Mouse (Mus musculus) mature B cell (primary cell): ENCODE data around the gene Mcf2l.

Experiments
- in situ Hi-C: fragments of 300-500 bp; cut with MboI; formaldehyde crosslinking; loops from 2 replicates; pipeline ENCODE4 v1.14.3; 2019

The Mcf2l gene

GRCm38 (mm10) chr8:12874194-12874791 is 687 bp downstream of the Mcf2l start:
- in situ Hi-C loops, result no loop called here

DNA sequence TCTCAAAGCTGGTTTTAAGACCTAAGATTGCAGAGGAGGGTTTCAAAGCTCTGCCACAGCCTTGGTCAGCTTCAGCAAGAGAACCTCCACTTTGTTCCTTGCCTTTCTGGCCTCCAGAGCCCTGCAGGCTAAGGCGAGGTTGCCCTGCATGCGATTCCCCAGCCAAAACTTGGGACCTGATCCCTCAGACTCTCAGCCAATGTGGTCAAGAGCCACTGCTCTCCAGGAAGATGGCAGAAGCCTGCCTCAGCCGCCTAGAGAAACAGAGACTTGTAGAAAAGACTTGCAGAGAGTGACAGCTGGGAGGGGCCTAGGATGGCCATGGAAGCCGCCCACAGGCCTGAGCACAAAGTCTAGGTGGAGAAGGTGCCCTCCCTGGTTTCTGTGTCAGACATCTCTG is 1.4 kb downstream of the Mcf2l start:
- in situ Hi-C loops, result no loop called here

- in situ Hi-C loops, result no loop called here
Observed at GRCm38 (mm10) chr8:12877126-12877525, 3.5 kb downstream of the Mcf2l start.

GRCm38 (mm10) chr8:12880163-12880562 is 6.6 kb downstream of the Mcf2l start:
- in situ Hi-C loops, result no loop called here

DNA sequence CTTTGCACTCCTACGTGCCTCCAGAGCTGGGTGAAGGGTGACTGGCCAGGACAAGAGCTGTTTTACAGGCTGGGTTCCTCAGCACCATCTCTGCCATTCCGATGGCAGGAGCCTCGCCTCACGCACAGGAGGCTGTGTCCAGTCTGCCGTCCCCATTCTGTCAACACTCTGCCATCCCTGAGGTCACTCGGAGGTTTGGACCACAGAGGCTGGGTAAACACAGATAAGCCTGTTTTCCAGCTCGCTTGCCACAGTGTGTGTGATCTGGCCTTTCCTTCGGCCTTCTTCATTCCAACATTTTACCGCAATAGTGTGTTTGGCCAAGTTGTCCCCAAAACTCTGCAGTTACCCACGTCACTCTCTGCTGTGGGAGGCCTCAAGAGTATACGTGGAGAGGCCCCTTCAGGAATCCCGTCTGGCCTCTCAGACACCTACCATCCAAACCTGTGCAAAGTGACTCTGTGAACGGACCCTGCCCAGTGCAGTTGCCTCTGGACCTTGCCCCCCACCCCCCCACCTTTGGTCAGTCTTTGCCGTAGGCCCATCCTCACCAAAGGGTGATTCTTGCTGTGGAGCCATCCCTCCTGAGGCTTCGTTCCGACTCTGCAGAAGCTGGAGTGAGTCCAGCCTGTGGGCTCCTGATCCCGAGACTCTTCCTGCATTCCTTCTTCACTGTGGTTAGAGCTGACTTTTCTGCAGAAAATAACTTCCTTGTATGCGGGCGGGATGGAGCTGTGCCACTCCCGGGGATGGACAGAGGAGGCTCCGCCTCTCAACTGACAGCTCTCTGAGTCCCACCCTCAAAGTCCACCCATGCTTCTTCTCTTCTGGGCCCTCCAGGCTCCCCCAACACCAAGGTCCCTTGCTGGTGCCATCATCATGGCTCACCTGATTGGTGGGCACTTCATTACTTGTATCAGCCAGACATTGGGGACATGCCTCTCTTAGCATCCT is 9.7 kb downstream of the Mcf2l start:
- in situ Hi-C loops, result no loop called here

- in situ Hi-C loops, result no loop called here
Observed at GRCm38 (mm10) chr8:12887772-12888435, 14.3 kb downstream of the Mcf2l start.

GRCm38 (mm10) chr8:12889046-12889598 is 15.5 kb downstream of the Mcf2l start:
- in situ Hi-C loops, result no loop called here

- in situ Hi-C loops, result no loop called here
Observed at GRCm38 (mm10) chr8:12892882-12893446, 19.4 kb downstream of the Mcf2l start.

DNA sequence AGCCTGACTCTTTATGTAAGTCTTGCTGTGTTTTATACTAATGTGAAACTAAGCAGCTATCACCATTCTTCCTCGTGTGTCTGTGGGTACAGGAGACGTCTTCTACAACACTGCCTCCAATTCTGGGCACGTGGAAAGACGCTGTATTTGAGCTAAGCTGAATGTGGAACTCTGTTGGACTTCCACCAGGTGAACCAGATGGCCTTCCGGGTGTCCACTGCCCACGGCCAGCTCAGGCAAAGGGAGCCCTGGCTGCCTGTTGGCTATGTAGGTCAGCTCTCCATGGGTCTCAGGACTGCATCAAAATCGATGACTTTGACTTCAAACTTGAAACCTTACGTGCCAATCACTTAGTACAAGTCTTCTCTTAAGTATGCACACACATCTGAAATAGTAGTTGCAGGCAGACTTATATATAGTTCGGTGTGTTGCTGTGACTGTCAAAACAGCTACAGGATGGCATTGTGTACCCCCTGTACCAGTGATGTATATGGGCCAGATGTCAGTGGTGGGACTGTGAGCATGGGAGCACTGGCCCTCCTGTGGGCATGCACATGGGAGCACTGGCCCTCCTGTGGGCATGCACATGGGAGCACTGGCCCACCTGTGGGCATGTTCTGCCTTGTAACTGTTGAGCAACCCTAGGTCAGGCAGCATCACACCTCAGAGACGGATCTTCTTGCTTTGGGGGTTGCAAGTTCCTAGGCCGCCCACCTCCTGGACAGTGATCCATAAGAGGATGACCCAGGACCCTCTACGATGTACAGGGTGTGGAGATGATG is 20.4 kb downstream of the Mcf2l start:
- in situ Hi-C loops, result no loop called here

DNA sequence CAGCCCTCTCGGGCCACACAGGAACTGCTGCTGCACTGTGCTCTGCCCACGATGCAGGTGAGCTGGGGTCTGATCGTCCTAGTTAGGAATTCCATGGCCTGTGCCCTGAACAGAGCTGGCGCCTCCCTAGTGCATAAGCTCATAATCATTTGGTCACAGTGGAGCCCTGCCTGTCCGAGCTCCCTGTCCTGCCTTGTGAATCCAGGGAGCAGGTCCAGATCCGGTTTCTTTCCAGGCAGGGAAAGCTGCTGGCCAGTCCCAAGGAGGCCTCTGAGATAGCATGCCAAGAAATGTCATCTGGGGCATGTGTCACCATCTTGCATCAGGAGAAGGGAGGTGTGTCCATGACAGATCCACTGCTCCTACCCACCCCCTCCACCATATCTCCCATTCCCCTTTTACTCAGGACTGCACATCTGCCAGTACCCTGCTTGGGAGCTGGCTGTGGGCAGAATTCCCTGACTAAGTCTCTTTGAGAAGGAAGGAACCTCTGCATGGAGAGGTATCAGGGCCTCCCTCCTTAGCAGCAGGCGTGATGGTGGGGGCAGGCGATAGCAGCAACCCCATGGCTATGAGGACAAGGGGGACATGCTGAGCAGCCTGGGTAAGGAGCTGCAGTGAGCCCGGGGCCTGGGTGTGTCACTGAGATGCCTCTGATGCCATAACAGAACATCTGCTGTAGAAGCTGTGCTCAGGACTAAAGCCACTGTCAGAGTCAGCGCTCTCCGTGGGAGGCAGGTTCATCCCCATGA is 21.4 kb downstream of the Mcf2l start:
- in situ Hi-C loops, result no loop called here

DNA sequence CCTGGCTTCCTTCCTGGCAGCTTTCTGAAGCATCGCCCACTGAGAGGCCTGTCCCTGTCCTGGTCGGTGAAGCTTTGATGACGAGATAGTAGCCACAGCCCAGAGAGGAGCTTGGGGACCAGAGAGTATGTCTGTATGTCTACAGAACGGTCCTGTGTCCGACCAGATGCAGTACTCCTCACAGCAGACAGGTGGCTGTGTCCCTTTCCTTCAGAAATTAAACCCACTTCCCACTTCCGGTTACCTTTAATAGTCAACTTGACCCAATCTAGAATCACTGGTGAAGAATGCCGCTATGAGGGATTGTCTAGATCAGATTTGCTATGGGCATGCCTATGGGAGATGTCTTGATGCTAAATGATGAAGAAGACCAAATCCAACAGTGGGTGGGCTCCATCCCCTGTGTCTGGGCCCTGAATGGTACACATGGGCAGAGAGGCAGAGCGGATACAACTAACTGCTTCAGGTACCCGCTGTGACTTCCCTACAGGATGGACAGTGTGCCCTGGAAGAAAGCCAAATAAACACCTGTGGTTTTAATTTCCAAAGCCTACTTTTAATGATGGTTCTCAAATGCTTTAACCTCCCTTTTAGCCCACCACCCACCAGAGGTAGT is 22.0 kb downstream of the Mcf2l start:
- in situ Hi-C loops, result no loop called here

GRCm38 (mm10) chr8:12896494-12897373 is 23.1 kb downstream of the Mcf2l start:
- in situ Hi-C loops, result no loop called here

- in situ Hi-C loops, result no loop called here
Observed at GRCm38 (mm10) chr8:12897815-12898214, 24.2 kb downstream of the Mcf2l start.

DNA sequence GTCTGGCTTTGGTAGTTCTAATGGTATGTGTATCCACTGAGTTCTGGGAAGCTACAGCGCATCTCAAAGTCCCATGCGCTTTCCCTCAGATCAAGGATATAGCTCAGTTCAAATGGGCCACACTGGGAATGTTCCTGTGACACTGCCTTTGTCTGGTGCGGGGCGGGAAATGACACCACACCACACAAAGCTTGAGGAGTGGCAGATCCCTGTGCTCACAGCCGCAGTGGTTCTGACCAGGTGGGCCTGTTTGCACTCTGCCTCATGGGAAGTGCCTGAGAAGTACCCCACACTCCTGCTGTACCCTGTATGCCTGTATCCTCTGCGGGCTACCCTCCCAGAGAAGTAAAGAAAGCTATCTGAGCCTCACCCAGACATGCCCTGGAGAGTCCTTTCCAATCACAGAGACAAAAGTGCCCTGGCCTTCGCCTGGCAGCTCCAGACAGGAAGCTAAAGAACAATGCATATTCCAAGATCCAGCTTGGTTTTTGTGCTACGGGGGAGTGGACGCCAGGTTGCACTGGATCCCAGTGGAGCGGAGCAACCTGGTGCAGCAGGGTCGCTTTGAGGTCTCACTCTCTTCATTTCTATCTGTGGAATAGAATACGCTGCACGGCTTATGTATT is 30.3 kb downstream of the Mcf2l start:
- in situ Hi-C loops, result no loop called here

GRCm38 (mm10) chr8:12905122-12905521 is 31.5 kb downstream of the Mcf2l start:
- in situ Hi-C loops, result no loop called here

GRCm38 (mm10) chr8:12905599-12906321 is 32.2 kb downstream of the Mcf2l start:
- in situ Hi-C loops, result no loop called here

- in situ Hi-C loops, result no loop called here
Observed at GRCm38 (mm10) chr8:12906597-12906996, 33.0 kb downstream of the Mcf2l start.

- in situ Hi-C loops, result no loop called here
Observed at GRCm38 (mm10) chr8:12907730-12908129, 34.1 kb downstream of the Mcf2l start.
